Mouse (Mus musculus) left cerebral cortex, postnatal 25 days (tissue): ENCODE results near the gene Gm9495. TPM values are rescaled to one million over a fixed set of nuclear protein-coding genes. Genes with fewer than 3 reads are reported as not detected.
A peak's percentile ranks its signal among the peaks of the same experiment; 100 is the strongest.
"Not testable (repeated sequence)": the region's sequence is repeated elsewhere in the genome, so short reads cannot be mapped to it uniquely, and the experiment has no call there.

Experiments used
- DNase-seq, 2 experiments: peaks; one replicate each; pipeline ENCODE4 v3.0.0; 2022; ENCODE audit warnings: low spot score in 2 of 2, mixed read lengths in 1 of 2
- intact Hi-C: fragments of 180-260 bp; cut with DNase I; formaldehyde crosslinking; loops from one replicate; pipeline ENCODE4 v1.15.1; 2025
- total RNA-seq, 2 experiments: library from RNA; stranded (reverse); gene quantifications; 2 replicates each; pipeline ENCODE4 v1.2.3; 2021

The Gm9495 gene
- not detected for total RNA-seq

DNA sequence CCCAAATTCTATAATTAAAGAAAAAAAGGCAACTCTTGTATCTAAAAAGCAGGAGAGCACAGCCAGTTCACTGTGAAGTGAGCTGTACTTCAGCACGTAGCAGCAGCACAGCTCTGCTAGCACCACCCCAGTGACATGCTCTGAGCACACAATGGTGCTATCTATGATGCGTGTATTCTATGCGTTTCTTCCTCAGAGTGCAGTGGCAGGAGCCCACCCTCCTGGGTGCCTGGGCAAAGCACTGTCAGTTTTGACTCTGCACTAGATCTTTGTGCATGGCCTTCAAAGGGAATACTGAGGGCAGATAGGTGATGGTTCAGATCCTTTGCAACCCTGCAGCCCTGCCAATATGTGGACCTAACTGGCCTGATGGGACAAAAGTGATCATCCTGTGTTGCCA, at the start of gene Gm9495:
Gm9495 (minus strand) TSS at position 101 of the 400 bp plus-strand sequence.
- DNase-seq, intact Hi-C loops: not testable (repeated sequence)

DNA sequence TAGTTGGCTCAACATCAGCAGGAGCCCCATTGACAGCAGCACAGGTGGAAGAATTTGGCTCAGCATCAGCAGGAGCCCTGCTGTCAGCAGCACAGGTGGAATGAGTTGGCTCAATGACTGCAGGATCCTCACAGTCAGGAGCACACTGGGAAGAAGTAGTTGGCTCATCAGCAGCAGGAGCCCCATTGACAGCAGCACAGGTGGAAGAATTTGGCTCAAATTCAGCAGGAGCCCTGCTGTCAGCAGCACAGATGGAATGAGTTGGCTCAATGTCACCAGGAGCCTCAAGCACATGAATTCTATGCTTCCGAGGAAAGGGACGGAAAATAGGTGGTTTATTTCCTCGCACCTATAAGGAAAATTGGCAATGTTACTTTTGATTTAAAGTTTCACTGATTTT, 21.6 kb upstream of the Gm9495 start:
- intact Hi-C loops, DNase-seq: not testable (repeated sequence)

GRCm38 (mm10) chr8:69420018-69420417, 33.3 kb downstream of the Gm9495 start:
- DNase-seq, intact Hi-C loops: not testable (repeated sequence)

GRCm38 (mm10) chr8:69414326-69414725, 39.0 kb downstream of the Gm9495 start:
- DNase-seq: no peak
- intact Hi-C loops: no loop called here

GRCm38 (mm10) chr8:69404768-69405167, 48.6 kb downstream of the Gm9495 start:
- no peak for DNase-seq
- intact Hi-C loops: no loop called here

DNA sequence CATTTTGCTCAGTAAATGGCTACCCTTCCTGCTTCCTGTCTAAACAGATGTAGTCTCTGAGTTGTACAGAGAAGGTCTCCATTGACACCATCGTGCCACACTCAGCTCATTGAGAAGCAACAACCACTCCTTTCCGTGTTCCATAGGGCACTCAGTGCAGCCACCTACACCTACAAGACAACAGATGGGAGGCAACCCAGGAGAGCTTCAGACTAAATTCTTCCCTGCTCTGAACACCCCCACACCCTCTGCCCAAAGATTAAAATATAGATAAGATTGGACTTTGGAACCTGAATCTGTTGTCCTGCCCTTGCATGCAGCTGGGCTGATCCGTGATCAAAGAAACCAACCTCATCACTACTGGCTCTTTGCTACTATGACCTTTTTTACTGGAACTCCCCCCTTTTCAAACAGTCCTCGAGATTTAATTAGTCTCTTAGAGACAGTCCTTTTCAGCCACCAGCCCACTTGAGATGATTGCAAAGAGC, 53.4 kb downstream of the Gm9495 start:
- peak in 1 of 2 experiments; percentile 55 for DNase-seq
- intact Hi-C loops: no loop called here

DNA sequence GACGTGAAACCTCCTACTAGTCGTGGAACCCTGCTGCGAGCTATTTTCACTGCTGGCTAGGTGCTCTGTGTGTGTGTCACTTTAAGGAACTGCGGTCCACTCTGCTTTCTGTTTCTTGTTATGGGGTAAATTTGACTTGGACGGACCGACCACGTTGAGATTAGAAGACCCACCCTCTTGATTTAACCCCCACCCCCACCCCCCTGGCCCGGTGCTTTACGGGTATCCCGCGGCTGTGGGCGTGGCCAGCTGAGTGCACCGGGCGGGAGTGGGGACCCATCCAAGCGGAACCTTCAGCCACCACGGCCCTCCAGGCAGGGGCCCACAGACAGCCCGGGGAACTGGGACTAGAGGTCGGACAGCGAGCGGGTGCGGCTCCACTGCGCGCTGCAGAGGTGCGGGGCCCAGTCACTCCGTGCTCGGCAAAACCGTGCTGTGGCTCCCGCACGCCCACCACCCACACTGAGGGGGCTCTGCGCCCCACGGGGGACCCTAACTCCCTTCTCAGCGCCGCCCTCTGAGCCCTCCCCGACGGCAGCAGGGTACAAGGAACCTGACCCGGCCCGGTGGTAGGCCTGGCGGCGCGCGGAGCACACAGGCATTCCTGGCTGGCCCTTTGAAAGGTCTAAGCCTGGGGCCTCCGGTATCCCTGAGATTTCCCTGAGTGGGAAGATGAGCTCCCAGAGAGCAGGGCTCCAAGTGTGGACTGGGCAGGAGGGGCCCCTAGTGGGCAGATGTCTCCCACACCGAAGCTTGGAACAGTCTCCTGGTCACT, 54.0 kb downstream of the Gm9495 start:
- intact Hi-C loops: no loop called here

DNA sequence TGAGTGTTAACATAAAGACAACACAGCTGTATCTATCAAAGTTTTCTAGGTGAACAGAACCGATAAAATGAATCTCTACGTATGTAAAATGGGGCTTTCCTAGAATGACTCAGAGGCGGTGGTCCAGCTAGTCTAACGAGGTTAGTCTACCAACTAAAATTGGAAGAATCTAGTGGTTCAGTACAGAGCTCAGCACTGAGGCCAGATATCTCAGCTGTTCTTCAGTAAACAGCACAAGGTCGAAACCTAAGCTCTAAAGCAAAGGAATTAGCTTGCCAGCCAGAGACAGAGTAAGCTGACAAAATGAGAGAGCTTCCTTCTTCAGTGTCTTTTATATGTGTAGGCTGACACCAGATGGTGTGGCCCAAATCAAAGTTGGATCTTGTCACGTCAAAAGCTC, 57.2 kb downstream of the Gm9495 start:
- intact Hi-C loops: no loop called here
- peak in 1 of 2 experiments; percentile 29 for DNase-seq

More for the DNA sequence above, 54.0 kb downstream of the Gm9495 start:
- DNase-seq: peak in 1 of 2 experiments; percentile 21

DNA sequence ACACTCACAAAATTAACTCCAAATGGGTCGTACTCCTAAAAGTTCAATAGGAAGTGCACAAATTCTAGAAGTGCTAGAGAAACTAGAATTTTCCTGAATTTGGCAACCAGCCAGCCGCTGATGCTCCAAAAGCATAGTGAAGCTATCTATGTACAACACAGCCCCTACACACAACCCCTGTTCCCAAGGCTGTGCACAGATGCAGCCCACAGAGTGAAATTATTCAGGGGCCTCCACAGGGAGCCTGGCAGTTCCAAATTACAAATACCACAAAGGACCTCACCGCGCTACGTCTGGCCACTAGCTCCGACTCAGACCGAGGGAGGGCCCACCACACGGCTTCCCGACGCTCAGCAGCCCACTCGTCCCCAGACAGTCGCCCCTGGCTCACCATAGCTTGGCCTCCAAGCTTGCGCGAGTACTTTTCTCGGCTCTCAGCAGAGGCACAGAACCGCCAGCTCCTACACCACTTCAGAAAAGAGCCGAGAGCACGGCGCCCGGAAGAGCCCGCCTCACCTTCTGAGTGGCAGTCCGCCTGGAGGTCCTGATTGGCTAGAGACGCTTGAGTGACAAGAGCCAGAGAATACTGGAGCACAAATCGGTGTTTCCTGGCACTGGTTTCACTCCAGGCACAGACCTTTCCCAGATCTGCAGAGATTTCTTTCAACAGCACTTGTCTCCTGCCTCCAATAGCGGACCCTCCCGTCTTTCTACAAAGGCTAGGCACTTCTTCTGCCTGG, 58.1 kb downstream of the Gm9495 start:
- DNase-seq: peak; percentile 93 to 97
- intact Hi-C loops: no loop called here

DNA sequence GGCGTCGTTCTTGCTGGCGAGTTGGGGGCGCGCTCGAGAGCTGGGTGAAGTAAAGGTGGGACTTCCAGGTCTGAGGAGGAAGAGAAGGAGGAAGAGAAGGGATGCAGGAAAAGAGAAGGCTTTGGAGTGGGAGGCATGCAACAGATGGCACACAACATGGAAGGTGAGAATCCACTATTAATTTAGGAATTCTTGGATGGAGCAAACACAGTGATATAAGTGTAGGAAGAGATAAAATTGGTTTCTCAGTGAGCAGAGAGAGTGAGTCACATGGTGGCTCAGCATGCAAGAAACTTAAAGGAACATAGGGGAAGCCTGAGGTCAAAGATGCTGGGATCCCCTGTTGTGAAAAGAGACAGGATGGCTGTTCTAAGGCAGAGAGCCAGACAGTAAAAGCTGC, 69.0 kb downstream of the Gm9495 start:
- DNase-seq: peak in 1 of 2 experiments; percentile 59
- intact Hi-C loops: no loop called here

Other genes starting within 250 kb of the Gm9495 start
- gene Zfp930, start 244.5 kb downstream of the Gm9495 start, total RNA-seq: 10 to 100 TPM; 11.1 to 12.3 TPM
- gene D130040H23Rik, start 182.5 kb downstream of the Gm9495 start, total RNA-seq: 10 to 100 TPM; 16.6 to 22.9 TPM
- not detected for gene Gm7697, start 69.4 kb upstream of the Gm9495 start, total RNA-seq
- 10 to 100 TPM; 16.2 to 19.2 TPM for gene Zfp868, start 172.0 kb upstream of the Gm9495 start, total RNA-seq
- 1 to 10 TPM; 3.1 to 4.9 TPM for gene Zfp964, start 200.9 kb upstream of the Gm9495 start, total RNA-seq